Mouse (Mus musculus): ENCODE measurements at regions not wholly inside any gene's neighbourhood (a gene's known extent, or its start where the extent isn't known, plus 50 kb on each side); places are given as distances from the start of the nearest gene placed in this dataset.

DNA sequence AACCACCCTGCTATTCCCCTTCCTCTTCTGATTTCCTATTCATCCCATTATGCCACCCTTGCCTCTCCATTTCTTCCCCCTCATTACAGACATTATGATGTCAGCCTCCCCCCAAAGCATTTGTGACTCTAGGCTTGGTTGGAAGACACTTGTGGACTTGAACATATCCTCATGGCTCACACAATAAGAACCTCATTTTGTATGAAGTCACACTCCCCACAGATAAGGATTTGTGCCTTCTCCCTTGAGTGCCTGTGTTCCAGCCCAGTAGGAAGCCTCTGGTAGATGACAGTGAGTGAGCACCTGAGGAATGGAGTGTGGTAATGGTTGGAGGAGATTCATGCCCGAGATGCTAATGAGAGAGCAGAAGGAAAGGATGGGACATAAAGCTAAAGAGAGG, 313.9 kb upstream of the Trib2 start:
- DNase-seq (ENCODE audit: low spot score), result no peak
- ATAC-seq (ENCODE audit: insufficient read depth, low FRiP score, low TSS enrichment), result no peak
- H3K27me3 ChIP-seq (ENCODE audit: control insufficient read depth, insufficient read depth, low read length), result no peaks in the 10 kb centered on the region
- no peaks in the 10 kb centered on the region for H3K9me3 ChIP-seq (ENCODE audit: control insufficient read depth, low read length)
- H3K9ac ChIP-seq (ENCODE audit: low read length), result no peak overlapping the region
- H3K27ac ChIP-seq (ENCODE audit: low read depth, low read length), result no peak overlapping the region
- 71% methylated on average over 1 of the region's 1 CpGs for WGBS
- no peak overlapping the region for H3K4me3 ChIP-seq (ENCODE audit: low read depth, low read length)
- no peaks in the 10 kb centered on the region for H3K36me3 ChIP-seq (ENCODE audit: control insufficient read depth, insufficient read depth, low read length)
- H3K4me2 ChIP-seq (ENCODE audit: low read depth), result no peak overlapping the region
- no peaks in the 10 kb centered on the region for H3K4me1 ChIP-seq (ENCODE audit: control insufficient read depth, insufficient read depth, low read length)

DNA sequence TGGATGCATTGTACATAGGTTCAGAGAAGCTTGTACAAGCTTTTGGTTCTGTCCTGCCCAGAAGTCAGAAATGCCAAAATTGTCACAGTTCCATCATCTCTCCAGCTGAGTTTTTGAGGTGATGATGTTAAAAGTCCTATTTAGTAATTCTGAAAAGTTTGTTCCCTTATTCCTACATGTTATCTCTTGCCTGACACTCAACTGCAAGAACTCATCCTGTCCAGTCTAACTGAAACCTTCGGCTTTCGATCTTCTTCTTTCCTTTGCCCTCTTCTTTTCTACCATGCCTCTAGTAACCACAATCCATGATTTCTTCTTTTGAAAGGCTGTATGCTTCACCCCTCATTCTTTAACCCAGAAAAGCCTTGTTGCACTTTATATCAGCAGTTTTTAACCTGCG, 313.2 kb upstream of the Trib2 start:
- no peaks in the 10 kb centered on the region for H3K36me3 ChIP-seq (ENCODE audit: control insufficient read depth, insufficient read depth, low read length)
- H3K4me1 ChIP-seq (ENCODE audit: control insufficient read depth, insufficient read depth, low read length), result no peaks in the 10 kb centered on the region
- WGBS, result 97% methylated on average over 3 of the region's 3 CpGs
- H3K9ac ChIP-seq (ENCODE audit: low read length), result no peak overlapping the region
- ATAC-seq (ENCODE audit: insufficient read depth, low FRiP score, low TSS enrichment) (no peak), DNase-seq (ENCODE audit: low spot score) (no peak)
- H3K4me2 ChIP-seq (ENCODE audit: low read depth), result no peak overlapping the region
- H3K4me3 ChIP-seq (ENCODE audit: low read depth, low read length), result no peak overlapping the region
- H3K9me3 ChIP-seq (ENCODE audit: control insufficient read depth, low read length), result no peaks in the 10 kb centered on the region
- H3K27ac ChIP-seq (ENCODE audit: low read depth, low read length), result no peak overlapping the region
- H3K27me3 ChIP-seq (ENCODE audit: control insufficient read depth, insufficient read depth, low read length), result no peaks in the 10 kb centered on the region

DNA sequence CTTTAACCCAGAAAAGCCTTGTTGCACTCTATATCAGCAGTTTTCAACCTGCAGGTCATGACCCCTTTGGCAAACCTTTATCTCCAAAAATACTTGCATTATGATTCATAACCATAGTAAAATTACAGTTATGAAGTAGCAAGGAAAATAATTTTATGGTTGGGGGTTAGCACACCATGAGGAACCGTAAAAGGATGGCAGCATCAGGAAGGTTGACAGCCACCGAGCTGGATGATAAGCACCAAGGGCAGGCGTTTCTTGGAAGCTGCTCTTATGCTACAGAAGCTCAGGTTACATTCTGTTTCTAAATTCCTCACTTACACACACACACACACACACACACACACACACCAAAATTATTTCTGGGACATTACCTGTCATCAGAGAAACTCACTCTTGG, 312.5 kb upstream of the Trib2 start:
- H3K4me2 ChIP-seq (ENCODE audit: low read depth), result no peak overlapping the region
- no peak overlapping the region for H3K9ac ChIP-seq (ENCODE audit: low read length)
- no peaks in the 10 kb centered on the region for H3K36me3 ChIP-seq (ENCODE audit: control insufficient read depth, insufficient read depth, low read length)
- ATAC-seq (ENCODE audit: insufficient read depth, low FRiP score, low TSS enrichment) (no peak), DNase-seq (ENCODE audit: low spot score) (no peak)
- no peaks in the 10 kb centered on the region for H3K27me3 ChIP-seq (ENCODE audit: control insufficient read depth, insufficient read depth, low read length)
- no peak overlapping the region for H3K4me3 ChIP-seq (ENCODE audit: low read depth, low read length)
- no peak overlapping the region for H3K27ac ChIP-seq (ENCODE audit: low read depth, low read length)
- WGBS, result 76% methylated on average over 3 of the region's 3 CpGs
- no peaks in the 10 kb centered on the region for H3K4me1 ChIP-seq (ENCODE audit: control insufficient read depth, insufficient read depth, low read length)
- H3K9me3 ChIP-seq (ENCODE audit: control insufficient read depth, low read length), result no peaks in the 10 kb centered on the region

DNA sequence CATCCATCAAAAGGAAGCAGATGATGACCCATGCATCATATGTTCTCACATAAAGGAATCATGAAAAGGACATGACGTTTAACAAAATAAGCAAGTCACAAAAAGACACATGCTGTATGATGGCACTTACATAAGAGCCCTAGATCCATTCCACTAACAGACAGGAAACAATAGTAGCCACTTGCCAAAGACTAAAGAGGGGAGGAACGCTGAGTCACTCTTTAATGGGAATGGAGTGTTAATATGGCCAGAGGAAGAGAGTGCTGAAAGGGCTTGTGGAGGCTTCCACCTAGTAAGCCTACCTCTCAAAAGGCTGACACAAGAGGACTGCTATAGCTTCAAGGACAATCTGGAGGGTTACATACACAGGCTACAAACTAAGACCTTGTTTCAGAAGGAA, 308.2 kb upstream of the Trib2 start:
- H3K9ac ChIP-seq (ENCODE audit: low read length), result no peak overlapping the region

DNA sequence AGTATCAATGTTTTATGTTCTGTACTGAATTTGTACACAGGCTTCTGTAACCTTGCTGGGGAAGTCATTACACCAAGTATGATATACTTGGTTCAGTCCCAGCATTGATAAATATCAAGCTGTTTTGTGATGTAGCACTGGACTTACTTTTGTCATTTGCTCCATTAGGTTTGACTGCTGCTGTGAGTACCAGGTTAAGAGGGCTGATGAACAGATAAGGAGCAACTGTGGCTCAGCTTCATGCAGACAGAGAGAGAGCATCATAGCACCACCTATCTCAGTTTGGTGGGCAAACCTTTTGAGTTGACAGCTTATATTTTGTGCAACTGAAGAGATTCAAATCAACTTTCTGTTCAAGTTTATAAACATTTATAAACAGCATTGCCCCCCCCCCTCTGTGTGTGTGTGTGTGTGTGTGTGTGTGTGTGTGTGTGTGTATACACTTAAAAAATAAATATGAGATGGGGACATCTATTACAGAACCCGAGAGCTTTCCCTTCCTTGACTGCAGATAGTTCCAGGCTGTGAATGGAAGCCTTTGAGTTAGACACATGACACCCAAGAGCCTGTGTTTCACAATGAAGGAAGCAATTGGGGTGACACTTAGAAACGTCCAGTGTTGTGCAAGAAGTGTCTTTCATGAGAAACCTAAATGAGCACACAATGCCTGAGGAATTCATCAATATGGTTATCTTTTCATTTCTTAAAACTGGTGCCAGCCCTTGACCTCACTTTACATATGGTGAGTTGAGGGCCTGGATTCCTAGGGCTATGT, 305.8 kb upstream of the Trib2 start:
- ATAC-seq (ENCODE audit: insufficient read depth, low FRiP score, low TSS enrichment) (no peak), DNase-seq (ENCODE audit: low spot score) (no peak)
- 60% methylated on average over 2 of the region's 2 CpGs for WGBS
- no peaks in the 10 kb centered on the region for H3K36me3 ChIP-seq (ENCODE audit: control insufficient read depth, insufficient read depth, low read length)
- H3K27ac ChIP-seq (ENCODE audit: low read depth, low read length), result no peak overlapping the region
- H3K9me3 ChIP-seq (ENCODE audit: control insufficient read depth, low read length), result no peaks in the 10 kb centered on the region
- H3K4me3 ChIP-seq (ENCODE audit: low read depth, low read length), result no peak overlapping the region
- H3K9ac ChIP-seq (ENCODE audit: low read length), result no peak overlapping the region
- no peak overlapping the region for H3K4me2 ChIP-seq (ENCODE audit: low read depth)
- H3K4me1 ChIP-seq (ENCODE audit: control insufficient read depth, insufficient read depth, low read length), result no peaks in the 10 kb centered on the region
- H3K27me3 ChIP-seq (ENCODE audit: control insufficient read depth, insufficient read depth, low read length), result no peaks in the 10 kb centered on the region

More for the DNA sequence above, 308.2 kb upstream of the Trib2 start:
- Histone ChIP-seq H3K27me3 (ENCODE audit: control insufficient read depth, insufficient read depth, low read length) (no peaks in the 10 kb centered on the region), H3K4me3 (ENCODE audit: low read depth, low read length) (no peak overlapping the region), H3K9me3 (ENCODE audit: control insufficient read depth, low read length) (no peaks in the 10 kb centered on the region), H3K27ac (ENCODE audit: low read depth, low read length) (no peak overlapping the region), H3K4me2 (ENCODE audit: low read depth) (no peak overlapping the region), H3K36me3 (ENCODE audit: control insufficient read depth, insufficient read depth, low read length) (no peaks in the 10 kb centered on the region), H3K4me1 (ENCODE audit: control insufficient read depth, insufficient read depth, low read length) (no peaks in the 10 kb centered on the region)
- ATAC-seq (ENCODE audit: insufficient read depth, low FRiP score, low TSS enrichment) (no peak), DNase-seq (ENCODE audit: low spot score) (no peak)
- WGBS, result 87% methylated on average over 2 of the region's 2 CpGs

DNA sequence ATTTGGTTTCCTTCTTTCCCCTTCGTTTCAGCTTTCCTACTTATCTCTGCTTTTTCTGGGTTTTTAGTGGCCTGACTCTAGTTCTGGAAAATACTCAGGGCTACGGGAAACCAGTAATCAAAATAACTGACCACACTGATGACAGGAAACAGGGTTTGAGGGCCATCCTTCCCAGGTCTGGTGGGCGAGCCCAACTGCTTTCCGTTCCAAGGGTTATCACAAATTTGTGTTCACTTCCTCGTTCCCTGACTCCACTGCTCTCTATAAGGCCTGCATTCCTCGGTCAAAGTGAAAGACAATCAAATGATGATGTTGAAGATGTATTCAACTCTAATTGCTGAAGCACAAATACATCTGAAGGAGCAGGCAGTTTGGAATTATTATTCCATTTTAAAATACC, 305.1 kb upstream of the Trib2 start:
- Histone ChIP-seq H3K27me3 (ENCODE audit: control insufficient read depth, insufficient read depth, low read length) (no peaks in the 10 kb centered on the region), H3K9me3 (ENCODE audit: control insufficient read depth, low read length) (no peaks in the 10 kb centered on the region), H3K36me3 (ENCODE audit: control insufficient read depth, insufficient read depth, low read length) (no peaks in the 10 kb centered on the region), H3K4me1 (ENCODE audit: control insufficient read depth, insufficient read depth, low read length) (no peaks in the 10 kb centered on the region), H3K9ac (ENCODE audit: low read length) (no peak overlapping the region), H3K4me3 (ENCODE audit: low read depth, low read length) (no peak overlapping the region), H3K4me2 (ENCODE audit: low read depth) (no peak overlapping the region), H3K27ac (ENCODE audit: low read depth, low read length) (no peak overlapping the region)
- no peak for DNase-seq (ENCODE audit: low spot score)
- 90% methylated on average over 6 of the region's 6 CpGs for WGBS
- ATAC-seq (ENCODE audit: insufficient read depth, low FRiP score, low TSS enrichment), result no peak

DNA sequence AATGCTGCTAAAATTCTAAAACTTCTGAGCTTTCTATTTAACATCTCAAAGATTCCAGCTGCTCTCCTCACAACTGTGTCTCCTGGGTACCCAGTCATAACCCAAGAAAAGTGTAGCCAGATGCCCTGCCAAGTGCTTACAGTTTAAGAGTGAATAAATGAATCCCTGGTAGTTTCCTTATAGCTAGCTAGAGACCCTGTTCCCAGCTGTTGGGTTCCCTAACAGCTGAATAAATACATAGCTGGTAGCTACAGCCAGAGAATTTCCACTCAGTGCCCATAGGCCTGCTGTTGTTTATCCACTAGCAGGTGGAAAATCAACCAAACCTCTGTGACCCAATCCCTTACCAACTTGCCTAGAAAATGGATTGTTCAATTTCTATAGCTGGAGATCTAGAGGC, 302.0 kb upstream of the Trib2 start:
- Histone ChIP-seq H3K4me2 (ENCODE audit: low read depth) (no peak overlapping the region), H3K9ac (ENCODE audit: low read length) (no peak overlapping the region), H3K27me3 (ENCODE audit: control insufficient read depth, insufficient read depth, low read length) (no peaks in the 10 kb centered on the region), H3K4me3 (ENCODE audit: low read depth, low read length) (no peak overlapping the region), H3K27ac (ENCODE audit: low read depth, low read length) (no peak overlapping the region), H3K9me3 (ENCODE audit: control insufficient read depth, low read length) (no peaks in the 10 kb centered on the region), H3K4me1 (ENCODE audit: control insufficient read depth, insufficient read depth, low read length) (no peaks in the 10 kb centered on the region), H3K36me3 (ENCODE audit: control insufficient read depth, insufficient read depth, low read length) (no peaks in the 10 kb centered on the region)
- ATAC-seq (ENCODE audit: insufficient read depth, low FRiP score, low TSS enrichment) (no peak), DNase-seq (ENCODE audit: low spot score) (no peak)

DNA sequence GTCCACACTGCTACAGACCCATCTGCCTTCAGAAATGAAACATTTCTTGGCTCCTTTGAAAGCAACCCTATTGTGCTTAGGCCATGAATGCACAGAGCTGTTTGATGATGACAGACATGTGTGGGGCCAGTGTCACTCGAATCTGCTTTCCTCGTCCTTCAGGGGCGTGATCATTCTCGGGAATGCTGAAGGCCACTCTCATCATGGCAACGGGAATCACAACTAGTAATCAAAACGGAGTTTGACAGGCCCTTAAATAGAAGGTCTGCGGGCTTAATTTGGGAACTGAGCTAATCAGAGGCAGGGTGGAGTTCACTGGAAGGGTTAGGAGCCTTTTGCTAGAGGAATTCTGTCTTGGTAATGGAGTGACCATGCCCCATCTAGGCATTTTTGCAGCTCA, 290.2 kb upstream of the Trib2 start:
- no peak overlapping the region for H3K9ac ChIP-seq (ENCODE audit: low read length)
- ATAC-seq (ENCODE audit: insufficient read depth, low FRiP score, low TSS enrichment) (no peak), DNase-seq (ENCODE audit: low spot score) (no peak)
- no peak overlapping the region for H3K4me2 ChIP-seq (ENCODE audit: low read depth)
- H3K4me1 ChIP-seq (ENCODE audit: control insufficient read depth, insufficient read depth, low read length), result no peaks in the 10 kb centered on the region
- no peaks in the 10 kb centered on the region for H3K27me3 ChIP-seq (ENCODE audit: control insufficient read depth, insufficient read depth, low read length)
- H3K9me3 ChIP-seq (ENCODE audit: control insufficient read depth, low read length), result no peaks in the 10 kb centered on the region
- no peak overlapping the region for H3K4me3 ChIP-seq (ENCODE audit: low read depth, low read length)
- H3K36me3 ChIP-seq (ENCODE audit: control insufficient read depth, insufficient read depth, low read length), result no peaks in the 10 kb centered on the region
- no peak overlapping the region for H3K27ac ChIP-seq (ENCODE audit: low read depth, low read length)
- 79% methylated on average over 7 of the region's 7 CpGs for WGBS

DNA sequence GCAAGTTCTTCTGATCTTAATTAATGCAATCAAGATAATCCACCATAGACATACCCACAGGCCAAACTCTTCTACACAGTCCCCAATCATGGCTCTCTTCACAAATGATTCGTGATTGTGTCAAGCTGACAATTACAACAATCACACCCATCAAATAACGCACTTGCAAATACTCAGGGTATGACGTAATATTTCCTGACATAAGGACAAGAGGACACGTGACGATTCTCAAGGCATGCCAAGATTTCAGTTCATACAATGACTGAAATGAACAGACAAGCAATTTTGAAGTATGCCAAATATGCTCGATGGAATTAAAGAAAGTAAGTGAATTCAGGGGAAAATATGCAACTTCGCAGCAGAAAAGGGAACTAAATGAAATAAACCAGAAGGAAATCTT, 282.1 kb upstream of the Trib2 start:
- no peaks in the 10 kb centered on the region for H3K4me1 ChIP-seq (ENCODE audit: control insufficient read depth, insufficient read depth, low read length)
- 90% methylated on average over 7 of the region's 7 CpGs for WGBS
- DNase-seq (ENCODE audit: low spot score), result no peak

More for the DNA sequence above, 282.1 kb upstream of the Trib2 start:
- H3K9ac ChIP-seq (ENCODE audit: low read length), result no peak overlapping the region
- no peak for ATAC-seq (ENCODE audit: insufficient read depth, low FRiP score, low TSS enrichment)
- no peaks in the 10 kb centered on the region for H3K9me3 ChIP-seq (ENCODE audit: control insufficient read depth, low read length)
- no peak overlapping the region for H3K4me3 ChIP-seq (ENCODE audit: low read depth, low read length)
- H3K27me3 ChIP-seq (ENCODE audit: control insufficient read depth, insufficient read depth, low read length), result no peaks in the 10 kb centered on the region
- no peak overlapping the region for H3K27ac ChIP-seq (ENCODE audit: low read depth, low read length)
- H3K4me2 ChIP-seq (ENCODE audit: low read depth), result no peak overlapping the region
- no peaks in the 10 kb centered on the region for H3K36me3 ChIP-seq (ENCODE audit: control insufficient read depth, insufficient read depth, low read length)

All from neural tube, embryonic 11.5 days (tissue).